Mouse (Mus musculus): ENCODE results near the gene Cpne4. TPM values are rescaled to one million over a fixed set of nuclear protein-coding genes. Genes with fewer than 3 reads are reported as not detected.

The Cpne4 gene
- total and polyA plus RNA-seq, 2 experiments from 2014 or later = 0.14 TPM; not detected in 1

DNA sequence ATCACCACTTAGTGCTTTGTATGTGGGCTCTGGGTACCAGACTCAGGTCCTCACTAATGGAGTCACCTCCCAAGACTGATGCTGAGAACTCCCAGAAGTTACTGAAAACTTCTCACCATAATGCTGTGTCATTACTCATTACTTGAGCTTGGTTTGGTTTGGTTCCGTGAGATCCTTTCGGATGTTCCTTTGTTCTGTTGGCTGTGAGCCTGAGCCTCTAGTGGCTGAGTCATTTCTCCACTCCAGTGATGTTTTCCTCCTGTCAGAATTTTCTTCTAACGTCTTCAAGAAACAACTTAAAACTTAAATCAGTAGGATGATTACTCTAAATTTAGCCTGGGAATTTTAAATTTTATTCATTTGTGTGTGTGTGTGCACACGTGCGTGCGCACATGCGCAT, 212.9 kb downstream of the Cpne4 start:
- no peak for ATAC-seq (ENCODE audit: insufficient read depth, low read depth)
- no peak overlapping the region for H3K4me3 ChIP-seq (ENCODE audit: low read depth, low read length)

DNA sequence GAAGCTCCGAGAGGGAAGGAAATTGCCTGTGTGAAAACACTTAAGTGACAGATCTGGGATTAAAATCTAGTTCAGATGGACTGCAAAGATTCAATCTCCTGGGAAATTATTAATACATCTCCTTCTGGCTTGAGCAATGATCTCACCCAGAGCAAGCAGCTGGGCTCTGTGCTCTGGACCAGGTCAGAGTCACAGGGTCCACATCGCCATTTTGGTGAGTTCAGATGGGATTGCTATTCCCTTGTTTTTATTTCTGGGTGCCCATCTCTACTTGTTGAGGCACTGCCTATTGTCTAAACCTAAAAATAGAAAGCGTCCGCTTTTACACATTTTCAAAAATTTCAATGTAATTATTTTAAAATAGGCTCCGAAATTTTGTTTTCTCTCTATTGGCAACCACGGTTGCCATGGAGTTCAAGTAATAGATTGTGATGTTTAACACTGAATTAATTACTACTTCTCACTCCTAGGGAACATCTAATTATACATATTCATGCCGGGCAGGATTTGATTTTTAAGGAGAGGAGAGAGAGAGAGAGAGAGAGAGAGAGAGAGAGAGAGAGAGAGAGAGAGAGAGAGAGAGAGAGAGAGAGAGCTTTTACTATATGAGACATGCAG, 229.2 kb downstream of the Cpne4 start:
- H3K4me1 ChIP-seq (ENCODE audit: control insufficient read depth, insufficient read depth) = no peaks in the 10 kb centered on the region
- no peaks in the 10 kb centered on the region for H3K9me3 ChIP-seq (replicated peaks; ENCODE audit: control insufficient read depth, low read length)
- no peak overlapping the region for H3K4me2 ChIP-seq (ENCODE audit: low read depth, low read length)
- H3K27ac ChIP-seq (ENCODE audit: low read depth) = no peak overlapping the region
- no peaks in the 10 kb centered on the region for H3K27me3 ChIP-seq (ENCODE audit: control insufficient read depth, insufficient read depth, low read length)
- no peak for DNase-seq (ENCODE audit: low spot score)
- TF ChIP-seq CTCF (IDR thresholded peaks at IDR 0.05; ENCODE audit: low read depth) = no peak
- no peak overlapping the region for H3K9ac ChIP-seq (replicated peaks; ENCODE audit: low read depth, low read length)
- no peak overlapping the region for H3K4me3 ChIP-seq (ENCODE audit: low read depth, low read length)
- WGBS = 80% methylated on average over 7 of the region's 7 CpGs
- no peaks in the 10 kb centered on the region for H3K36me3 ChIP-seq (replicated peaks; ENCODE audit: control insufficient read depth, insufficient read depth, low read length)
- ATAC-seq (ENCODE audit: insufficient read depth, low read depth) = no peak

More for the DNA sequence above, 212.9 kb downstream of the Cpne4 start:
- H3K27me3 ChIP-seq (ENCODE audit: control insufficient read depth, insufficient read depth, low read length) = no peaks in the 10 kb centered on the region
- no peak overlapping the region for H3K27ac ChIP-seq (ENCODE audit: low read depth)
- WGBS = 79% methylated on average over 7 of the region's 7 CpGs
- no peak overlapping the region for H3K4me2 ChIP-seq (ENCODE audit: low read depth, low read length)
- no peak for DNase-seq (ENCODE audit: low spot score)
- no peak for TF ChIP-seq EP300 (IDR thresholded peaks at IDR 0.05; ENCODE audit: low read depth)
- no peak for TF ChIP-seq CTCF (IDR thresholded peaks at IDR 0.05; ENCODE audit: low read depth)
- no peaks in the 10 kb centered on the region for H3K9me3 ChIP-seq (replicated peaks; ENCODE audit: control insufficient read depth, low read length)
- H3K36me3 ChIP-seq (replicated peaks; ENCODE audit: control insufficient read depth, insufficient read depth, low read length) = no peaks in the 10 kb centered on the region
- no peak overlapping the region for H3K9ac ChIP-seq (replicated peaks; ENCODE audit: low read depth, low read length)
- H3K4me1 ChIP-seq (ENCODE audit: control insufficient read depth, insufficient read depth) = no peaks in the 10 kb centered on the region

DNA sequence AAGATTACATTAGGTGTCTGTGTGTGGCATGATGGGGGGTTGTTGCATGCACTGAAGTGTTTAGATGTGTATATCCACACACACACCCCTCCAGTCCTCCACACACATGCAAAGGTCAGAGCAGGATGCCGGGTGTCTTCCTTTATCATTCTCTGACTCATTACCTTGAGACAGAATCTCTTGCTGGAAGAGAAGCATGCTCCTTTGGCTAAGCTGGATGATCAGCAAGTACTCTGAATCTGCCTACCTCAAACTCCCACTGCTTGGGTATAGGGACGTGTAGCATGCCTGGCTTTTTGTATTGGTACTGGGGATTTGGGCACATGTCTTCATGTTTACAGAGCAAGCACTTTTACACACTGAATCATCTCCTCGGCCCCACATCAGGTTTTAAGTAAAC, 230.0 kb downstream of the Cpne4 start:
- Histone ChIP-seq H3K9me3 (replicated peaks; ENCODE audit: control insufficient read depth, low read length) (no peaks in the 10 kb centered on the region), H3K9ac (replicated peaks; ENCODE audit: low read depth, low read length) (no peak overlapping the region), H3K4me1 (ENCODE audit: control insufficient read depth, insufficient read depth) (no peaks in the 10 kb centered on the region), H3K27me3 (ENCODE audit: control insufficient read depth, insufficient read depth, low read length) (no peaks in the 10 kb centered on the region), H3K4me3 (ENCODE audit: low read depth, low read length) (no peak overlapping the region), H3K4me2 (ENCODE audit: low read depth, low read length) (no peak overlapping the region), H3K27ac (ENCODE audit: low read depth) (no peak overlapping the region), H3K36me3 (replicated peaks; ENCODE audit: control insufficient read depth, insufficient read depth, low read length) (no peaks in the 10 kb centered on the region)
- no peak for TF ChIP-seq EP300 (IDR thresholded peaks at IDR 0.05; ENCODE audit: low read depth)
- TF ChIP-seq CTCF (IDR thresholded peaks at IDR 0.05; ENCODE audit: low read depth) = no peak
- 54% methylated on average over 3 of the region's 3 CpGs for WGBS
- no peak for ATAC-seq (ENCODE audit: insufficient read depth, low read depth)
- DNase-seq (ENCODE audit: low spot score) = no peak

DNA sequence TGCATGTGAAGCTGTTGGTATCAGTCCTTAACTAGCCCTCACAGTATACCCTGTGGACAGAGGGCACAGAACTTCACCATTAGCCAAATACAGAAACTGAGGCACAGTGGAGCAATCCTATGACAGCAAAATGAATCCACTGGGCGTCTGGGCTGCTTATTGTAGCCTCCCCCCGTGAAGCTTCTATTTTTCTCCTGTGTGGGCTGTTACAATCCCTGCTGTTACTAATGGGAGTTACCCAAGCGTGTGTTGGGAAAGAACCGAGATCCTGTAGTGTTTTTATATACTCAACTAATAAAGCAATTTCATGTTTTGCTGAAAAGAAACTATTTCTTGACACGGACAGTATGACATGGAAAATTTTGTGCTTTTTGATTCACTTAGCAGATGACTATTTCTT, 230.7 kb downstream of the Cpne4 start:
- Histone ChIP-seq H3K4me1 (ENCODE audit: control insufficient read depth, insufficient read depth) (no peaks in the 10 kb centered on the region), H3K4me3 (ENCODE audit: low read depth, low read length) (no peak overlapping the region), H3K9me3 (replicated peaks; ENCODE audit: control insufficient read depth, low read length) (no peaks in the 10 kb centered on the region), H3K9ac (replicated peaks; ENCODE audit: low read depth, low read length) (no peak overlapping the region), H3K36me3 (replicated peaks; ENCODE audit: control insufficient read depth, insufficient read depth, low read length) (no peaks in the 10 kb centered on the region), H3K27me3 (ENCODE audit: control insufficient read depth, insufficient read depth, low read length) (no peaks in the 10 kb centered on the region), H3K4me2 (ENCODE audit: low read depth, low read length) (no peak overlapping the region), H3K27ac (ENCODE audit: low read depth) (no peak overlapping the region)
- TF ChIP-seq EP300 (IDR thresholded peaks at IDR 0.05; ENCODE audit: low read depth) = no peak
- TF ChIP-seq CTCF (IDR thresholded peaks at IDR 0.05; ENCODE audit: low read depth) = no peak
- no peak for DNase-seq (ENCODE audit: low spot score)
- 59% methylated on average over 5 of the region's 5 CpGs for whole genome bisulfite sequencing
- ATAC-seq (ENCODE audit: insufficient read depth, low read depth) = no peak

- DNase-seq (ENCODE audit: low spot score) (no peak), ATAC-seq (ENCODE audit: insufficient read depth, low read depth) (no peak)
- Histone ChIP-seq H3K27me3 (ENCODE audit: control insufficient read depth, insufficient read depth, low read length) (no peaks in the 10 kb centered on the region), H3K4me3 (ENCODE audit: low read depth, low read length) (no peak overlapping the region), H3K36me3 (replicated peaks; ENCODE audit: control insufficient read depth, insufficient read depth, low read length) (no peaks in the 10 kb centered on the region), H3K4me1 (ENCODE audit: control insufficient read depth, insufficient read depth) (no peaks in the 10 kb centered on the region), H3K4me2 (ENCODE audit: low read depth, low read length) (no peak overlapping the region), H3K9me3 (replicated peaks; ENCODE audit: control insufficient read depth, low read length) (no peaks in the 10 kb centered on the region), H3K27ac (ENCODE audit: low read depth) (no peak overlapping the region), H3K9ac (replicated peaks; ENCODE audit: low read depth, low read length) (no peak overlapping the region)
- TF ChIP-seq CTCF (IDR thresholded peaks at IDR 0.05; ENCODE audit: low read depth) (no peak), EP300 (IDR thresholded peaks at IDR 0.05; ENCODE audit: low read depth) (no peak)
- WGBS = 40% methylated on average over 2 of the region's 2 CpGs
Observed at GRCm38 (mm10) chr9:104796601-104797000, 249.5 kb downstream of the Cpne4 start.

DNA sequence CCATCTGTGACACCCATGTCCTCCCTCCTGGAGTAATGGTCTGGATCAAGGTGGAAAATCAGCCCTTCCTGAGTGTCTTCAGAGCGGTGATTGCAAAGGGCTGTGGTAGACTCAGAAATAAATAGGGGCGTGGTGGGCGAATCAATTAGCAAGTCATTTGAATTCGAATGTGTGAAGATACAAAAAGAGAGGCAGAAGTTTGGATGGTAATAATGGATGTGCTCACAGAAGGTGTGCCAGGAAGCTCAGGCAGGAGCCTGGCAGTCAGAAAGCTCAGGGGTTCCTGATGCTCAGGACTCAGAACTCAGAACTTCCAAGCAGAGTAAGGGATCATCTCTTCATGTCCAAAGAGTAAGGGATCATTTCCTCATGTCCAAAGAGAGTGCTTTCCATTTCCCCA, 257.7 kb downstream of the Cpne4 start:
- no peak overlapping the region for H3K4me2 ChIP-seq (ENCODE audit: low read depth, low read length)
- H3K9me3 ChIP-seq (replicated peaks; ENCODE audit: control insufficient read depth, low read length) = no peaks in the 10 kb centered on the region
- no peak for TF ChIP-seq CTCF (IDR thresholded peaks at IDR 0.05; ENCODE audit: low read depth)
- no peak for TF ChIP-seq EP300 (IDR thresholded peaks at IDR 0.05; ENCODE audit: low read depth)

More for the DNA sequence above, 257.7 kb downstream of the Cpne4 start:
- no peak for ATAC-seq (ENCODE audit: insufficient read depth, low read depth)
- Histone ChIP-seq H3K27me3 (ENCODE audit: control insufficient read depth, insufficient read depth, low read length) (no peaks in the 10 kb centered on the region), H3K36me3 (replicated peaks; ENCODE audit: control insufficient read depth, insufficient read depth, low read length) (no peaks in the 10 kb centered on the region), H3K4me3 (ENCODE audit: low read depth, low read length) (no peak overlapping the region), H3K9ac (replicated peaks; ENCODE audit: low read depth, low read length) (no peak overlapping the region), H3K4me1 (ENCODE audit: control insufficient read depth, insufficient read depth) (no peaks in the 10 kb centered on the region), H3K27ac (ENCODE audit: low read depth) (no peak overlapping the region)
- 63% methylated on average over 4 of the region's 4 CpGs for WGBS
- no peak for DNase-seq (ENCODE audit: low spot score)
